ENCODE assay signal across 26 mouse cellular contexts in genomic region chr5:142667921-142668320, GRCm38 (mm10). TPM values are rescaled to one million over a fixed set of nuclear protein-coding genes. Genes with fewer than 3 reads are reported as not detected.
"Had no signal": no experiment of that assay in that cellular context is flagged by ENCODE, and none has a peak within 500 bp of the region (broad histone marks: within the 10 kb centered on the region; RNA-seq: fewer than 3 reads in every experiment).

No protein-coding gene starts in this region.

- H3K4me3 ChIP-seq: heart, adult 2 months; heart, embryonic 13.5 days; heart, embryonic 15.5 days; hindbrain, embryonic 13.5 days; hindbrain, embryonic 15.5 days; kidney, embryonic 15.5 days; left cerebral cortex, adult 2 months; limb, embryonic 10.5 days; limb, embryonic 12.5 days; liver, embryonic 13.5 days; liver, embryonic 15.5 days had no signal

- H3K4me1 ChIP-seq: heart, embryonic 13.5 days; heart, embryonic 15.5 days; hindbrain, embryonic 15.5 days; kidney, embryonic 15.5 days; limb, embryonic 10.5 days; limb, embryonic 12.5 days; liver, embryonic 13.5 days; liver, embryonic 15.5 days had no signal

- H3K9me3 ChIP-seq: heart, embryonic 13.5 days; heart, embryonic 15.5 days; hindbrain, embryonic 13.5 days; hindbrain, embryonic 15.5 days; kidney, embryonic 15.5 days; limb, embryonic 10.5 days; limb, embryonic 12.5 days; liver, embryonic 13.5 days; liver, embryonic 15.5 days had no signal

- H3K27me3 ChIP-seq: heart, embryonic 13.5 days; heart, embryonic 15.5 days; hindbrain, embryonic 13.5 days; hindbrain, embryonic 15.5 days; kidney, embryonic 15.5 days; limb, embryonic 12.5 days; liver, embryonic 13.5 days; liver, embryonic 15.5 days had no signal

- H3K27ac ChIP-seq: heart, adult 2 months; heart, embryonic 13.5 days; heart, embryonic 15.5 days; hindbrain, embryonic 13.5 days; hindbrain, embryonic 15.5 days; hindbrain, postnatal 0 days; kidney, embryonic 15.5 days; kidney, postnatal 0 days; left cerebral cortex, adult 2 months; limb, embryonic 10.5 days; limb, embryonic 12.5 days; liver, embryonic 13.5 days; liver, embryonic 15.5 days had no signal

- DNase-seq: gastrocnemius, postnatal 14 days; gastrocnemius, postnatal 36 days; heart, adult 11 months; heart, adult 2 months; heart, postnatal 14 days; heart, postnatal 36 days; kidney, adult 11 months; kidney, adult 2 months; kidney, adult 9 months; kidney, postnatal 14 days; kidney, postnatal 36 days; liver; liver, embryonic 13.5 days had no signal

RNA-seq across cellular contexts. Expression of gene Slc29a4, which starts 24.4 kb away (rescaled TPM):
- total RNA-seq: hematopoietic stem cell, adult 5-6 weeks had no signal

RNA-seq across cellular contexts. Expression of gene Mmd2, which starts 59.3 kb away (rescaled TPM):
- total RNA-seq: gastrocnemius, adult 18-20 months; gastrocnemius, postnatal 36 days; hematopoietic stem cell, adult 5-6 weeks had no signal
